ENCODE assay signal across 35 mouse cellular contexts in the genomic region with DNA sequence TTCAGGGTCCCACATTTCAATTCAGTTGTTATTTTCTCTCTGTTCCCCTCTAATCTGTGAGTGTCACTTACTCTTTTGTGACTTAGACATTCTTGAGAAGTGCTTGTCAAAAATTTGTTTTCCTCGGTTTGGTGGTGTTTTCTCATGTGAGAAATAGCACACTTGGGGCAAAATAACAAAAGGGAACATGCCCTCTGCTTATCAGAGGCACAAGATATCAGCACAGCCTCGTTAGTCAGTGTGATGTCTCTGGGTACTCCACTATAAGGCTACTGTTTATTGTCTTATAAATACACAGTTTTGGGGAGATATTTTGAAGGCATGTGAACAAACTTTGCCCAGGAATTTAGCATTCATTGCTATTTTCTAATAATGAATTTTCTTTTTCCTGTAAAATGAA.
"Had no signal": no experiment of that assay in that cellular context is flagged by ENCODE, and none has a peak within 500 bp of the region (broad histone marks: within the 10 kb centered on the region; RNA-seq: fewer than 3 reads in every experiment).

No protein-coding gene starts in this region.

- H3K27me3 ChIP-seq: heart, embryonic 12.5 days; heart, embryonic 13.5 days; heart, embryonic 15.5 days; hindbrain, embryonic 12.5 days; hindbrain, embryonic 13.5 days; hindbrain, embryonic 15.5 days; intestine, embryonic 15.5 days; kidney, embryonic 15.5 days had no signal

- H3K27ac ChIP-seq: heart, embryonic 10.5 days; hindbrain, embryonic 10.5 days; hindbrain, embryonic 12.5 days; hindbrain, embryonic 13.5 days; hindbrain, embryonic 14.5 days; hindbrain, embryonic 15.5 days; hindbrain, postnatal 0 days; intestine, embryonic 15.5 days; kidney, embryonic 15.5 days; kidney, postnatal 0 days; layer of hippocampus, adult 2 months; left cerebral cortex, adult 2 months had no signal

- H3K9me3 ChIP-seq: heart, embryonic 10.5 days; heart, embryonic 13.5 days; heart, embryonic 15.5 days; hindbrain, embryonic 10.5 days; hindbrain, embryonic 12.5 days; hindbrain, embryonic 13.5 days; hindbrain, embryonic 15.5 days; intestine, embryonic 15.5 days; kidney, embryonic 15.5 days had no signal

- H3K9ac ChIP-seq: heart, embryonic 12.5 days; heart, embryonic 13.5 days; heart, embryonic 15.5 days; hindbrain, embryonic 12.5 days; hindbrain, embryonic 13.5 days; hindbrain, embryonic 14.5 days; hindbrain, embryonic 15.5 days; intestine, embryonic 15.5 days; kidney, embryonic 15.5 days had no signal

- ATAC-seq: hindbrain, embryonic 16.5 days; hindbrain, postnatal 0 days; inflammation-experienced regulatory T-cells, adult 6 months; intestine, embryonic 15.5 days; intestine, embryonic 16.5 days; intestine, postnatal 0 days had no signal

- DNase-seq: heart, postnatal 14 days; heart, postnatal 36 days; heart, postnatal 4 days; kidney, adult 11 months; kidney, adult 18-20 months; kidney, adult 2 months; kidney, adult 8-10 months; kidney, adult 9 months; kidney, postnatal 10 days; kidney, postnatal 14 days; kidney, postnatal 25 days; kidney, postnatal 36 days; kidney, postnatal 4 days; layer of hippocampus, adult 9-11 months; layer of hippocampus, postnatal 36 days had no signal

- H3K4me3 ChIP-seq: heart, embryonic 10.5 days; heart, embryonic 12.5 days; heart, embryonic 13.5 days; heart, embryonic 15.5 days; hindbrain, embryonic 10.5 days; hindbrain, embryonic 12.5 days; hindbrain, embryonic 13.5 days; hindbrain, embryonic 15.5 days; intestine, embryonic 15.5 days; kidney, embryonic 15.5 days; layer of hippocampus, adult 2 months; left cerebral cortex, adult 2 months had no signal

- H3K36me3 ChIP-seq: hindbrain, embryonic 15.5 days had no signal

- H3K4me1 ChIP-seq: hindbrain, embryonic 10.5 days; hindbrain, embryonic 12.5 days; hindbrain, embryonic 13.5 days; hindbrain, embryonic 15.5 days; kidney, embryonic 15.5 days had no signal

- H3K4me2 ChIP-seq: heart, embryonic 11.5 days; heart, embryonic 12.5 days; heart, embryonic 13.5 days; heart, embryonic 15.5 days; hindbrain, embryonic 12.5 days; hindbrain, embryonic 13.5 days; hindbrain, embryonic 14.5 days; hindbrain, embryonic 15.5 days; intestine, embryonic 15.5 days; kidney, embryonic 15.5 days had no signal
